14 mouse cellular contexts compared by ENCODE assay signal in the genomic region with DNA sequence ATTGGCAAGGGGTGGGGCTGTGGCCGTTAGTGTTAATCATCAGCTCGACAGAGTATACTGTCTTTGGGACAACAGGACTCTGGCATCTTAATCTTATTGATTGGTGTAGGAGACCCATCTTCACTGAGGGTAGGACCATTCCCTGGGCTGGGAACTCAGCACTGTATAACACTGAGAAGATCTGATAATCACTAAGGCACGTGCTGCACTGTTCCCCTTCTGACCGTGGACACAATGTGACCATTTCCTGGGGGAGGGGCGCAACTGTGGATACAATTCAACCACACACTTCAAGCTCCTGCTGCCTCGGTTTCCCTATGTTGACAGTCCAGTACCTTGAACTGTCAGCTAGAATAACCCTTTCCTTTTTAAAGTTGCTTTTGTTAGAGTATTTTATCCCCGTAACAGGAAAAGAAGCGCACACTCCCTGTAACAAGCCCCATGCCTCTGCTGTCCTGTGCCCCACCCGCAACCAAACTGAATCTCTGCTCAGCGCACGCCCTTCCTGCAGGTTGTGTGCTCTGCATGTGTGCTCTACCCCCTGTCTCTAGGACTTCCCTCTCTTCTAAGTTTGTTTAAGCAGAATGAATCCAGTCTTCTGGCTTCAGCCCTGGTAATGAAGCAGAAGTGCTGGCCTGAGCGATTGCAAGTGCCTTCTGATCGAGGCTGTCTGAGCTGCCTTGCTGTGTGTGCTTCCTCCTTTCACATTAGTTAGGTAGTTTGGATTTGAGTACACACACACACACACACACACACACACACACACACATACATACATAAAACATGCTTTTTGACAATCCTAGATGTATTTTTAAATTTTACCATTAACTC. TPM values are rescaled to one million over a fixed set of nuclear protein-coding genes. Genes with fewer than 3 reads are reported as not detected.
DNase-seq lines count a peak whose midpoint lies in the region; ATAC-seq and TF ChIP-seq lines count a peak whose summit lies in the region.
"Had no signal": no experiment of that assay in that cellular context is flagged by ENCODE, and none has a peak within 500 bp of the region (broad histone marks: within the 10 kb centered on the region; RNA-seq: fewer than 3 reads in every experiment).

No protein-coding gene starts in this region.

- peak; percentile 77 for ATAC-seq in lung, postnatal 0 days
- peak; percentile 38 for ATAC-seq in stomach, postnatal 0 days (ENCODE audit: low FRiP score, low TSS enrichment)
- ATAC-seq: forebrain, postnatal 0 days had no signal

- peak; percentile 42 for DNase-seq in lung, postnatal 0 days (ENCODE audit: low spot score)
- DNase-seq in lung, postnatal 4 days, result no peak
- peak; percentile 9 for DNase-seq in induced T-regulatory cell, adult 2 months (ENCODE audit: low read depth)
- peak; percentile 48 for DNase-seq in stomach, postnatal 0 days (ENCODE audit: low spot score)
- DNase-seq in embryo, embryonic 10.5 days (ENCODE audit: low spot score), result no peak
- DNase-seq in spleen, postnatal 10 days (ENCODE audit: low spot score in 2 of 2), result no peak
- DNase-seq: adrenal gland, adult 8-10 months; cerebellum, postnatal 36 days; forebrain, postnatal 0 days; gastrocnemius, postnatal 25 days; kidney, adult 11 months; right cerebral cortex, postnatal 25 days had no signal

- H3K4me1 ChIP-seq in lung, postnatal 0 days (ENCODE audit: insufficient read depth, low read depth, low read length), result peaks cover 12% of the 10 kb centered on the region; the same call in 1 of the 2 replicates
- peaks cover 7% of the 10 kb centered on the region for H3K4me1 ChIP-seq in stomach, postnatal 0 days (replicated peaks; ENCODE audit: control insufficient read depth, insufficient read depth)

- TF ChIP-seq CTCF in lung, postnatal 0 days (IDR thresholded peaks at IDR 0.05), result no peak
- TF ChIP-seq CTCF in stomach, postnatal 0 days (IDR thresholded peaks at IDR 0.05; ENCODE audit: low read depth), result no peak

- no peaks in the 10 kb centered on the region; the same call in 1 of the 2 replicates for H3K79me2 ChIP-seq in macrophage (ENCODE audit: inconsistent target)

- no peak for TF ChIP-seq EP300 in lung, postnatal 0 days (IDR thresholded peaks at IDR 0.05)
- no peak for TF ChIP-seq EP300 in stomach, postnatal 0 days (optimal IDR thresholded peaks at IDR 0.05)

- H3K27ac ChIP-seq in lung, postnatal 0 days (ENCODE audit: low read length), result peak overlapping the region; percentile 27; the same call in 1 of the 2 replicates
- H3K27ac ChIP-seq in macrophage, result peak overlapping the region; percentile 64
- 0 out of 2 replicates have a peak overlapping the region, but pooled peaks have one; percentile 5 for H3K27ac ChIP-seq in stomach, postnatal 0 days (replicated peaks)

- H3K4me2 ChIP-seq in lung, postnatal 0 days (replicated peaks; ENCODE audit: low read depth, low read length), result peak overlapping the region; percentile 35; the same call in 1 of the 2 replicates
- peak overlapping the region; percentile 31; the same call in 1 of the 2 replicates for H3K4me2 ChIP-seq in stomach, postnatal 0 days (replicated peaks; ENCODE audit: low read depth)

- H3K4me3 ChIP-seq in lung, postnatal 0 days (ENCODE audit: low read depth, low read length), result no peak overlapping the region
- H3K4me3 ChIP-seq in macrophage (ENCODE audit: inconsistent target), result peak overlapping the region; percentile 6; the same call in 1 of the 2 replicates
- H3K4me3 ChIP-seq in stomach, postnatal 0 days (ENCODE audit: low read depth, low read length), result no peak overlapping the region
- H3K4me3 ChIP-seq: myocyte had no signal

- H3K36me3 ChIP-seq in lung, postnatal 0 days (ENCODE audit: insufficient read depth, low read length), result no peaks in the 10 kb centered on the region
- no peaks in the 10 kb centered on the region for H3K36me3 ChIP-seq in macrophage (ENCODE audit: inconsistent target)
- H3K36me3 ChIP-seq in stomach, postnatal 0 days (ENCODE audit: control insufficient read depth, insufficient read depth, low read length), result no peaks in the 10 kb centered on the region

- H3K27me3 ChIP-seq in lung, postnatal 0 days (replicated peaks; ENCODE audit: insufficient read depth, low read length), result no peaks in the 10 kb centered on the region
- H3K27me3 ChIP-seq in stomach, postnatal 0 days (ENCODE audit: control insufficient read depth, insufficient read depth, low read length), result no peaks in the 10 kb centered on the region

- H3K9me3 ChIP-seq in lung, postnatal 0 days (ENCODE audit: low read length), result no peaks in the 10 kb centered on the region
- H3K9me3 ChIP-seq in stomach, postnatal 0 days (ENCODE audit: control insufficient read depth, low read length), result no peaks in the 10 kb centered on the region

- WGBS in lung, postnatal 0 days, result 33% methylated on average over 13 of the region's 13 CpGs
- 22% methylated on average over 13 of the region's 13 CpGs for WGBS in macrophage (ENCODE audit: missing documents)
- WGBS in stomach, postnatal 0 days, result 46% methylated on average over 13 of the region's 13 CpGs

- no peak overlapping the region for H3K9ac ChIP-seq in lung, postnatal 0 days (replicated peaks; ENCODE audit: low read depth)
- H3K9ac ChIP-seq in stomach, postnatal 0 days (ENCODE audit: low read length), result no peak overlapping the region
- H3K9ac ChIP-seq: forebrain, postnatal 0 days had no signal

RNA-seq across cellular contexts. Expression of gene Dnmbp, which starts 55.1 kb away (rescaled TPM):
- polyA plus RNA-seq in lung, postnatal 0 days (2015; fragmentation: Nextera tagmentation; extraction: Ambion mirVana), result 10.0 and 10.2 TPM in 2 replicates
- 10 to 100 TPM; 11.2 to 85.0 (median 41.0) TPM for total RNA-seq in macrophage (2018; cell fraction: chromatin; rRNA removed)
- total RNA-seq in macrophage (2018; cell fraction: cytosol; rRNA removed), result 10 to 100 TPM in 12 of 26 experiments, 1 to 10 TPM in 14; 2.1 to 18.6 (median 9.3) TPM
- total RNA-seq in macrophage (2018; cell fraction: nucleus; rRNA removed), result 10 to 100 TPM in 20 of 26 experiments, 1 to 10 TPM in 6; 5.9 to 56.9 (median 19.8) TPM
- 10.0 to 13.6 TPM (median 12.2 TPM) in 3 replicates for polyA plus RNA-seq in macrophage (2018)
- 14.2 and 14.6 TPM in 2 replicates for polyA plus RNA-seq in stomach, postnatal 0 days (2015; fragmentation: Nextera tagmentation; extraction: Ambion mirVana)

Comparison
In these comparisons a context has a peak if more than half of its experiments do, and no peak if none do; other contexts are left out.
1. DNase-seq: peak in lung, postnatal 0 days (single experiment), induced T-regulatory cell, adult 2 months (single experiment) and stomach, postnatal 0 days (single experiment); none in lung, postnatal 4 days (0 of 2), embryo, embryonic 10.5 days (single experiment) and spleen, postnatal 10 days (0 of 2).
2. H3K27ac ChIP-seq: peak in every context shown above with its lines; median percentile 64 in macrophage; 27 in lung, postnatal 0 days; 5 in stomach, postnatal 0 days.